Mouse (Mus musculus) intestine, postnatal 0 days (tissue): Measurements from ENCODE around the gene Cyp4f18. TPM values are rescaled to one million over a fixed set of nuclear protein-coding genes. Genes with fewer than 3 reads are reported as not detected.

ENCODE experiments used
- ATAC-seq: fragments of 200-750 bp; cut with Nextera tagmentation; 2 replicates; pipeline ENCODE4 v1.8.0; 2017; ENCODE audit warnings: mild to moderate bottlenecking, moderate TSS enrichment, moderate library complexity
- H3K27ac ChIP-seq: fragments of 300-500 bp; sonication (generic); 2 replicates; pipeline ENCODE4 v1.5.1; 2014; ENCODE audit warnings: mild to moderate bottlenecking, low read depth, low read length, moderate library complexity
- H3K27me3 ChIP-seq: fragments of 300-500 bp; sonication (generic); replicated peaks from 2 replicates; pipeline ENCODE4 v1.6.1; 2014; ENCODE audit warnings: low read length, mixed read lengths; ENCODE audit not compliant: control insufficient read depth, insufficient read depth
- H3K36me3 ChIP-seq: fragments of 300-500 bp; sonication (generic); 2 replicates; pipeline ENCODE4 v1.6.1; 2014; ENCODE audit warnings: mild to moderate bottlenecking, moderate library complexity; ENCODE audit not compliant: control insufficient read depth, insufficient read depth
- H3K4me1 ChIP-seq: fragments of 300-500 bp; sonication (generic); replicated peaks from 2 replicates; pipeline ENCODE4 v1.6.1; 2014; ENCODE audit warnings: antibody characterized with exemption, low read length, mixed read lengths; ENCODE audit not compliant: control insufficient read depth, insufficient read depth
- H3K4me2 ChIP-seq: fragments of 300-500 bp; sonication (generic); replicated peaks from 2 replicates; pipeline ENCODE4 v1.6.1; 2014; ENCODE audit warnings: low read depth, mild to moderate bottlenecking, moderate library complexity
- H3K4me3 ChIP-seq: fragments of 300-500 bp; sonication (generic); 2 replicates; pipeline ENCODE4 v1.5.1; 2014; ENCODE audit warnings: low read depth, low read length
- H3K9ac ChIP-seq: fragments of 300-500 bp; sonication (generic); 2 replicates; pipeline ENCODE4 v1.6.1; 2014; ENCODE audit warnings: mild to moderate bottlenecking, low read depth, low read length
- H3K9me3 ChIP-seq: fragments of 300-500 bp; sonication (generic); 2 replicates; pipeline ENCODE4 v1.6.1; 2016; ENCODE audit warnings: mixed run types; ENCODE audit not compliant: control insufficient read depth
- CTCF ChIP-seq: sonication (generic); IDR thresholded peaks from 2 replicates; pipeline ENCODE4 v1.5.1; 2016; ENCODE audit warnings: low read depth, mild to moderate bottlenecking, control low read depth, antibody characterized with exemption, moderate library complexity
- WGBS: fragments of 180-500 bp; shearing (Covaris S2); extraction: QIAGEN DNeasy Blood & Tissue Kit; methylation state at CpG from one replicate; pipeline ENCODE4 v1.1.7; 2014; 5-methylcytosine and 5-hydroxymethylcytosine counted together
- polyA plus RNA-seq: library from polyadenylated mRNA; unstranded; fragments of >200 nt; fragmentation: Nextera tagmentation; extraction: Ambion mirVana; gene quantifications from 2 replicates; pipeline ENCODE4 v1.2.1, GENCODE M21; 2015

Gene Cyp4f18
- polyA plus RNA-seq, 1 experiment from 2014 or later: 4.2 TPM

GRCm38 (mm10) chr8:71940293-71941208 lies 68.9 kb downstream of the Cyp4f18 start:
- TF ChIP-seq CTCF: no peak
- Histone ChIP-seq H3K4me1 (no peaks in the 10 kb centered on the region), H3K9me3 (no peaks in the 10 kb centered on the region), H3K4me2 (no peak overlapping the region), H3K27me3 (no peaks in the 10 kb centered on the region), H3K27ac (no peak overlapping the region), H3K9ac (no peak overlapping the region), H3K36me3 (no peaks in the 10 kb centered on the region), H3K4me3 (no peak overlapping the region)
- WGBS: 68% methylated on average over 2 of the region's 2 CpGs
- no peak for ATAC-seq

Other genes with a start within 250 kb of the Cyp4f18 start
- gene Zfp709, start 127.6 kb downstream of the Cyp4f18 start, polyA plus RNA-seq: 4.0 and 4.8 TPM in 2 replicates
- 1.2 and 1.4 TPM in 2 replicates for gene Zfp882, start 101.0 kb downstream of the Cyp4f18 start, polyA plus RNA-seq
- 9.3 and 12.8 TPM in 2 replicates for gene Zfp617, start 101.0 kb downstream of the Cyp4f18 start, polyA plus RNA-seq
- gene Zfp961, start 58.6 kb downstream of the Cyp4f18 start, polyA plus RNA-seq: 18.8 and 19.2 TPM in 2 replicates
- not detected in 2 replicates for gene Olfr372, start 31.6 kb upstream of the Cyp4f18 start, polyA plus RNA-seq
- gene Olfr373, start 73.6 kb upstream of the Cyp4f18 start, polyA plus RNA-seq: 0.08 and 0.14 TPM in 2 replicates
- not detected in 2 replicates for gene Olfr374, start 97.4 kb upstream of the Cyp4f18 start, polyA plus RNA-seq
- 277 and 300 TPM in 2 replicates for gene Tpm4, start 125.3 kb upstream of the Cyp4f18 start, polyA plus RNA-seq
- gene Rab8a, start 151.6 kb upstream of the Cyp4f18 start, polyA plus RNA-seq: 165 and 177 TPM in 2 replicates
- gene Hsh2d, start 180.0 kb upstream of the Cyp4f18 start, polyA plus RNA-seq: 3.6 and 4.0 TPM in 2 replicates
- gene Cib3, start 203.2 kb upstream of the Cyp4f18 start, polyA plus RNA-seq: 0.16 and 0.27 TPM in 2 replicates
- gene Gm11034, start 204.0 kb upstream of the Cyp4f18 start, polyA plus RNA-seq: not detected in 2 replicates
- gene Fam32a, start 210.1 kb upstream of the Cyp4f18 start, polyA plus RNA-seq: 54.1 and 54.3 TPM in 2 replicates
- gene Ap1m1, start 230.4 kb upstream of the Cyp4f18 start, polyA plus RNA-seq: 54.0 and 56.9 TPM in 2 replicates